Mouse (Mus musculus) liver, embryonic 12.5 days (tissue): ENCODE data around the gene Scp2. TPM values are rescaled to one million over a fixed set of nuclear protein-coding genes. Genes with fewer than 3 reads are reported as not detected.
"Not testable (repeated sequence)": the region's sequence is repeated elsewhere in the genome, so short reads cannot be mapped to it uniquely, and the experiment has no call there.

Source experiments
- ATAC-seq: fragments of 200-750 bp; cut with Nextera tagmentation; 2 replicates; pipeline ENCODE4 v1.8.0; 2017; ENCODE audit warnings: moderate number of reproducible peaks, mild to moderate bottlenecking, moderate library complexity
- H3K27ac ChIP-seq: fragments of 300-500 bp; sonication (generic); 2 replicates; pipeline ENCODE4 v1.5.1; 2016; ENCODE audit warnings: mild to moderate bottlenecking
- H3K27me3 ChIP-seq: fragments of 300-500 bp; sonication (generic); replicated peaks from 2 replicates; pipeline ENCODE4 v1.6.1; 2016; ENCODE audit warnings: mild to moderate bottlenecking, moderate library complexity
- H3K36me3 ChIP-seq: fragments of 300-500 bp; sonication (generic); 2 replicates; pipeline ENCODE4 v1.6.1; 2016; ENCODE audit warnings: mild to moderate bottlenecking, moderate library complexity
- H3K4me1 ChIP-seq: fragments of 300-500 bp; sonication (generic); 2 replicates; pipeline ENCODE4 v1.6.1; 2016
- H3K4me2 ChIP-seq: fragments of 300-500 bp; sonication (generic); 2 replicates; pipeline ENCODE4 v1.6.1; 2016; ENCODE audit warnings: mild to moderate bottlenecking, moderate library complexity
- H3K4me3 ChIP-seq: fragments of 300-500 bp; sonication (generic); 2 replicates; pipeline ENCODE4 v1.5.1; 2016; ENCODE audit warnings: mild to moderate bottlenecking, moderate library complexity
- H3K9ac ChIP-seq: fragments of 300-500 bp; sonication (generic); 2 replicates; pipeline ENCODE4 v1.6.1; 2016; ENCODE audit warnings: mild to moderate bottlenecking, moderate library complexity
- H3K9me3 ChIP-seq: fragments of 300-500 bp; sonication (generic); replicated peaks from 2 replicates; pipeline ENCODE4 v1.6.1; 2016; ENCODE audit warnings: mild to moderate bottlenecking, moderate library complexity
- WGBS: fragments of 180-500 bp; shearing (Covaris S2); methylation state at CpG from one replicate; pipeline ENCODE4 v1.1.7; 2016; ENCODE audit not compliant: insufficient replicate concordance; 5-methylcytosine and 5-hydroxymethylcytosine counted together
- polyA plus RNA-seq: library from polyadenylated mRNA; unstranded; fragments of >200 nt; fragmentation: Nextera tagmentation; extraction: Ambion mirVana; gene quantifications from 2 replicates; pipeline ENCODE4 v1.2.1, GENCODE M21; 2016

Gene Scp2
- polyA plus RNA-seq, result 196 and 198 TPM in 2 replicates

- 60% methylated on average over 1 of the region's 1 CpGs for WGBS
- Histone ChIP-seq H3K36me3 (no peaks in the 10 kb centered on the region), H3K27me3 (no peaks in the 10 kb centered on the region), H3K4me3 (no peak within 1 kb of the TSS), H3K4me1 (no peaks in the 10 kb centered on the region), H3K4me2 (no peak within 1 kb of the TSS), H3K27ac (no peak within 1 kb of the TSS), H3K9ac (no peak within 1 kb of the TSS), H3K9me3 (peaks cover 8% of the 10 kb centered on the region; the same call in 1 of the 2 replicates)
- ATAC-seq, result no peak
These were observed at the start of gene Scp2 for GRCm38 (mm10) chr4:108144880-108145279. TSS of gene Scp2 (minus strand) at chr4:108144998.

- Histone ChIP-seq H3K9me3 (no peaks in the 10 kb centered on the region), H3K36me3 (no peaks in the 10 kb centered on the region), H3K4me3 (no peak overlapping the region), H3K9ac (no peak overlapping the region), H3K4me2 (no peak overlapping the region), H3K27me3 (0 out of 2 replicates have a peak, but pooled peaks cover 4% of the 10 kb centered on the region), H3K27ac (no peak overlapping the region), H3K4me1 (no peaks in the 10 kb centered on the region)
- ATAC-seq, result no peak
- WGBS, result 56% methylated on average over 2 of the region's 2 CpGs
These were observed 48.1 kb upstream of the Scp2 start for GRCm38 (mm10) chr4:108192821-108193323.

GRCm38 (mm10) chr4:108182278-108182677 lies 37.5 kb upstream of the Scp2 start:
- 72% methylated on average over 1 of the region's 1 CpGs for WGBS
- Histone ChIP-seq H3K4me3 (no peak overlapping the region), H3K4me2 (no peak overlapping the region), H3K4me1 (no peaks in the 10 kb centered on the region), H3K27ac (no peak overlapping the region), H3K36me3 (no peaks in the 10 kb centered on the region), H3K27me3 (no peaks in the 10 kb centered on the region), H3K9me3 (no peaks in the 10 kb centered on the region), H3K9ac (no peak overlapping the region)
- ATAC-seq, result no peak

- Histone ChIP-seq H3K4me1 (peaks cover 11% of the 10 kb centered on the region), H3K4me3 (no peak overlapping the region), H3K27ac (no peak overlapping the region), H3K27me3 (peaks cover 29% of the 10 kb centered on the region), H3K9ac (no peak overlapping the region), H3K4me2 (no peak overlapping the region), H3K36me3 (no peaks in the 10 kb centered on the region), H3K9me3 (no peaks in the 10 kb centered on the region)
- WGBS, result 69% methylated on average over 6 of the region's 6 CpGs
- ATAC-seq, result no peak
These were observed 23.3 kb upstream of the Scp2 start for GRCm38 (mm10) chr4:108168056-108168455.

GRCm38 (mm10) chr4:108166874-108167273 lies 22.1 kb upstream of the Scp2 start:
- Histone ChIP-seq H3K27me3 (peaks cover 29% of the 10 kb centered on the region), H3K4me3 (no peak overlapping the region), H3K4me1 (peaks cover 11% of the 10 kb centered on the region), H3K36me3 (no peaks in the 10 kb centered on the region), H3K9ac (no peak overlapping the region), H3K4me2 (no peak overlapping the region), H3K9me3 (no peaks in the 10 kb centered on the region), H3K27ac (no peak overlapping the region)
- no peak for ATAC-seq
- 71% methylated on average over 4 of the region's 4 CpGs for WGBS

- peak within 1 kb of the TSS; percentile 83 for H3K4me2 ChIP-seq
- peak within 1 kb of the TSS; percentile 59 for H3K4me3 ChIP-seq
- ATAC-seq, result no peak
- H3K9ac ChIP-seq, result peak within 1 kb of the TSS; percentile 56
- H3K9me3 ChIP-seq, result no peaks in the 10 kb centered on the region
- H3K27me3 ChIP-seq, result peaks cover 29% of the 10 kb centered on the region
- H3K4me1 ChIP-seq, result peaks cover 11% of the 10 kb centered on the region
- H3K27ac ChIP-seq, result no peak within 1 kb of the TSS
- H3K36me3 ChIP-seq, result no peaks in the 10 kb centered on the region
- WGBS, result 1% methylated on average over 43 of the region's 43 CpGs
These were observed 20.5 kb upstream of the Scp2 start, which contains the start of gene Echdc2 for GRCm38 (mm10) chr4:108165152-108165895. TSS of gene Echdc2 (plus strand) at chr4:108165437.

- Histone ChIP-seq H3K27me3 (peaks cover 29% of the 10 kb centered on the region), H3K4me3 (no peak overlapping the region), H3K27ac (no peak overlapping the region), H3K4me2 (no peak overlapping the region), H3K9me3 (no peaks in the 10 kb centered on the region), H3K9ac (no peak overlapping the region), H3K36me3 (no peaks in the 10 kb centered on the region), H3K4me1 (peaks cover 11% of the 10 kb centered on the region)
- ATAC-seq, result no peak
- 62% methylated on average over 3 of the region's 3 CpGs for whole genome bisulfite sequencing
These were observed 18.5 kb upstream of the Scp2 start for GRCm38 (mm10) chr4:108163291-108163690.

- no peak overlapping the region for H3K4me3 ChIP-seq
- 74% methylated on average over 8 of the region's 8 CpGs for WGBS
- no peak for ATAC-seq
- H3K36me3 ChIP-seq, result no peaks in the 10 kb centered on the region
- peaks cover 29% of the 10 kb centered on the region for H3K27me3 ChIP-seq
- H3K9ac ChIP-seq, result no peak overlapping the region
- peaks cover 11% of the 10 kb centered on the region for H3K4me1 ChIP-seq
- no peak overlapping the region for H3K4me2 ChIP-seq
- no peak overlapping the region for H3K27ac ChIP-seq
- H3K9me3 ChIP-seq, result no peaks in the 10 kb centered on the region
These were observed 17.1 kb upstream of the Scp2 start for GRCm38 (mm10) chr4:108161936-108162335.

GRCm38 (mm10) chr4:108155141-108155540 lies 10.3 kb upstream of the Scp2 start:
- not testable (repeated sequence) for H3K27me3 ChIP-seq, H3K4me3 ChIP-seq, H3K27ac ChIP-seq, H3K9ac ChIP-seq, ATAC-seq, H3K4me1 ChIP-seq, H3K9me3 ChIP-seq, H3K36me3 ChIP-seq, H3K4me2 ChIP-seq
- WGBS, result 72% methylated on average over 1 of the region's 1 CpGs

GRCm38 (mm10) chr4:108145554-108145953 lies 756 bp upstream of the Scp2 start:
- not testable (repeated sequence) for H3K4me1 ChIP-seq, H3K4me3 ChIP-seq, H3K36me3 ChIP-seq, H3K9me3 ChIP-seq, H3K9ac ChIP-seq, ATAC-seq, H3K27me3 ChIP-seq, H3K27ac ChIP-seq, H3K4me2 ChIP-seq
- WGBS, result 48% methylated on average over 3 of the region's 3 CpGs

- Histone ChIP-seq H3K9ac (no peak overlapping the region), H3K4me3 (no peak overlapping the region), H3K36me3 (no peaks in the 10 kb centered on the region), H3K4me2 (no peak overlapping the region), H3K4me1 (no peaks in the 10 kb centered on the region), H3K9me3 (peaks cover 8% of the 10 kb centered on the region; the same call in 1 of the 2 replicates), H3K27ac (no peak overlapping the region), H3K27me3 (no peaks in the 10 kb centered on the region)
- no peak for ATAC-seq
These were observed 1.0 kb downstream of the Scp2 start for GRCm38 (mm10) chr4:108143778-108144177.

- WGBS, result 55% methylated on average over 2 of the region's 2 CpGs
- H3K9ac ChIP-seq, H3K4me1 ChIP-seq, H3K4me2 ChIP-seq, H3K9me3 ChIP-seq, H3K4me3 ChIP-seq, H3K27ac ChIP-seq, ATAC-seq, H3K36me3 ChIP-seq, H3K27me3 ChIP-seq: not testable (repeated sequence)
These were observed 1.6 kb downstream of the Scp2 start for GRCm38 (mm10) chr4:108143178-108143577.
